ENCODE assay signal across 15 mouse cellular contexts in genomic region chr10:84416752-84417151, GRCm38 (mm10). TPM values are rescaled to one million over a fixed set of nuclear protein-coding genes. Genes with fewer than 3 reads are reported as not detected.
DNase-seq lines count a peak whose midpoint lies in the region; ATAC-seq and TF ChIP-seq lines count a peak whose summit lies in the region.
"Had no signal": no experiment of that assay in that cellular context is flagged by ENCODE, and none has a peak within 500 bp of the region (broad histone marks: within the 10 kb centered on the region; RNA-seq: fewer than 3 reads in every experiment).

No protein-coding gene starts in this region.

- no peak overlapping the region for H3K4me3 ChIP-seq in kidney, embryonic 14.5 days (ENCODE audit: low read length)
- no peak overlapping the region for H3K4me3 ChIP-seq in cerebellum, adult 2 months (replicated peaks; ENCODE audit: insufficient read depth, low read depth, low read length)
- no peak overlapping the region for H3K4me3 ChIP-seq in heart, embryonic 15.5 days
- H3K4me3 ChIP-seq: erythroblast, embryonic 14.5 days; hindbrain, embryonic 12.5 days; limb, embryonic 10.5 days; neural tube, embryonic 15.5 days had no signal

- no peak overlapping the region for H3K9ac ChIP-seq in kidney, embryonic 14.5 days (ENCODE audit: low read depth, low read length)
- H3K9ac ChIP-seq in heart, embryonic 15.5 days: 0 out of 2 replicates have a peak overlapping the region, but pooled peaks have one; percentile 13
- H3K9ac ChIP-seq: hindbrain, embryonic 12.5 days; lung, embryonic 14.5 days; neural tube, embryonic 15.5 days had no signal

- no peak overlapping the region for H3K27ac ChIP-seq in kidney, embryonic 14.5 days (ENCODE audit: low read depth, low read length)
- peak overlapping the region; percentile 75 for H3K27ac ChIP-seq in cerebellum, adult 2 months (ENCODE audit: insufficient read depth, low read length)
- H3K27ac ChIP-seq in heart, embryonic 15.5 days: peak overlapping the region; percentile 89
- H3K27ac ChIP-seq: hindbrain, embryonic 12.5 days; limb, embryonic 10.5 days; neural tube, embryonic 15.5 days had no signal

- TF ChIP-seq CTCF in cerebellum, adult 2 months (IDR thresholded peaks at IDR 0.05; ENCODE audit: borderline replicate concordance, insufficient read depth, low read depth, low read length): no peak

- WGBS in kidney, embryonic 14.5 days: 76% methylated on average over 8 of the region's 8 CpGs
- 5% methylated on average over 8 of the region's 8 CpGs for WGBS in cerebellum, adult 2 months
- 54% methylated on average over 8 of the region's 8 CpGs for WGBS in heart, embryonic 15.5 days

- no peaks in the 10 kb centered on the region for H3K4me1 ChIP-seq in kidney, embryonic 14.5 days (ENCODE audit: control insufficient read depth, insufficient read depth, low read length)
- H3K4me1 ChIP-seq in cerebellum, adult 2 months (ENCODE audit: control insufficient read depth, insufficient read depth, low read length): peaks cover 85% of the 10 kb centered on the region
- H3K4me1 ChIP-seq in heart, embryonic 15.5 days (replicated peaks): peaks cover 63% of the 10 kb centered on the region
- H3K4me1 ChIP-seq: limb, embryonic 10.5 days had no signal

- no peak for ATAC-seq in kidney, embryonic 14.5 days (ENCODE audit: low FRiP score, low TSS enrichment)
- 0 out of 2 replicates have a peak, but pooled peaks have one; percentile 54 for ATAC-seq in heart, embryonic 15.5 days (replicated peaks; ENCODE audit: insufficient number of reproducible peaks, insufficient read depth, low FRiP score, low read depth)

- DNase-seq in adrenal gland, postnatal 14 days: peak; percentile 21
- no peak for DNase-seq in adrenal gland, postnatal 10 days
- peak; percentile 48 for DNase-seq in kidney, adult 11 months
- peak; percentile 71 to 82 for DNase-seq in cerebellum, adult 2 months
- DNase-seq in ovary, postnatal 36 days (ENCODE audit: low spot score): no peak
- no peak for DNase-seq in thymus, postnatal 4 days
- DNase-seq: lung, embryonic 14.5 days; thymus, postnatal 14 days had no signal

- H3K4me2 ChIP-seq in kidney, embryonic 14.5 days (replicated peaks; ENCODE audit: low read depth, low read length): no peak overlapping the region
- H3K4me2 ChIP-seq in heart, embryonic 15.5 days: peak overlapping the region; percentile 17; the same call in 1 of the 2 replicates
- H3K4me2 ChIP-seq: hindbrain, embryonic 12.5 days; lung, embryonic 14.5 days; midbrain, embryonic 11.5 days; neural tube, embryonic 15.5 days had no signal

- H3K9me3 ChIP-seq in kidney, embryonic 14.5 days (ENCODE audit: control insufficient read depth, low read length): no peaks in the 10 kb centered on the region
- no peaks in the 10 kb centered on the region for H3K9me3 ChIP-seq in heart, embryonic 15.5 days (replicated peaks)
- H3K9me3 ChIP-seq: hindbrain, embryonic 12.5 days; limb, embryonic 10.5 days; neural tube, embryonic 15.5 days had no signal

- TF ChIP-seq POLR2A in cerebellum, adult 2 months (IDR thresholded peaks at IDR 0.05; ENCODE audit: borderline replicate concordance, insufficient read depth, low read length): no peak

- H3K36me3 ChIP-seq in kidney, embryonic 14.5 days (ENCODE audit: control insufficient read depth, insufficient read depth, low read length): peaks cover 3% of the 10 kb centered on the region; the same call in 1 of the 2 replicates
- 0 out of 2 replicates have a peak, but pooled peaks cover 6% of the 10 kb centered on the region for H3K36me3 ChIP-seq in heart, embryonic 15.5 days

- H3K27me3 ChIP-seq in kidney, embryonic 14.5 days (ENCODE audit: control insufficient read depth, insufficient read depth, low read length): no peaks in the 10 kb centered on the region
- H3K27me3 ChIP-seq in cerebellum, adult 2 months (ENCODE audit: control insufficient read depth, insufficient read depth, low read length): no peaks in the 10 kb centered on the region
- no peaks in the 10 kb centered on the region for H3K27me3 ChIP-seq in heart, embryonic 15.5 days
- H3K27me3 ChIP-seq: hindbrain, embryonic 12.5 days; neural tube, embryonic 15.5 days had no signal

RNA-seq across cellular contexts. Expression of gene Nuak1, which starts 23.6 kb away (rescaled TPM):
- total RNA-seq in adrenal gland, postnatal 14 days (2021): 7.0 and 9.5 TPM in 2 replicates
- total RNA-seq in adrenal gland, postnatal 10 days (2021): 10 to 100 TPM in 1 of 2 experiments, 1 to 10 TPM in 1; 8.8 to 10.9 TPM
- 3.0 and 4.1 TPM in 2 replicates for polyA plus RNA-seq in kidney, embryonic 14.5 days (2014; fragmentation: Nextera tagmentation; extraction: Ambion mirVana)
- 39.8 and 41.5 TPM in 2 replicates for polyA plus RNA-seq in cerebellum, adult 2 months (2012; rRNA removed)
- 3.1 TPM in 2 replicates for polyA plus RNA-seq in heart, embryonic 15.5 days (2015; fragmentation: Nextera tagmentation; extraction: Ambion mirVana)

Comparison
In these comparisons a context has a peak if more than half of its experiments do, and no peak if none do; other contexts are left out.
1. DNase-seq: peak in adrenal gland, postnatal 14 days (single experiment), kidney, adult 11 months (single experiment) and cerebellum, adult 2 months (2 of 2); none in adrenal gland, postnatal 10 days (single experiment), ovary, postnatal 36 days (single experiment) and thymus, postnatal 4 days (single experiment).